Mouse (Mus musculus): ENCODE data around the gene Tab3. TPM values are rescaled to one million over a fixed set of nuclear protein-coding genes. Genes with fewer than 3 reads are reported as not detected.

Tab3 gene
- polyA plus RNA-seq, 1 experiment from 2014 or later = 3.3 TPM

- H3K4me3 ChIP-seq = no peak overlapping the region
- H3K4me1 ChIP-seq = no peaks in the 10 kb centered on the region
- WGBS = 59% methylated on average over 1 of the region's 1 CpGs
- H3K27me3 ChIP-seq (replicated peaks; ENCODE audit: low read depth, poor library complexity, severe bottlenecking) = no peaks in the 10 kb centered on the region
- no peak overlapping the region for H3K27ac ChIP-seq (replicated peaks)
- DNase-seq (ENCODE audit: low spot score) = no peak
- no peaks in the 10 kb centered on the region for H3K36me3 ChIP-seq (replicated peaks)
- H3K9me3 ChIP-seq = no peaks in the 10 kb centered on the region
These were observed 108.3 kb downstream of the Tab3 start for GRCm38 (mm10) chrX:85682125-85682524.

- Histone ChIP-seq H3K4me3 (no peak overlapping the region), H3K36me3 (replicated peaks) (no peaks in the 10 kb centered on the region), H3K4me1 (no peaks in the 10 kb centered on the region), H3K27me3 (replicated peaks; ENCODE audit: low read depth, poor library complexity, severe bottlenecking) (no peaks in the 10 kb centered on the region), H3K9me3 (no peaks in the 10 kb centered on the region), H3K27ac (replicated peaks) (no peak overlapping the region)
- no peak for DNase-seq (ENCODE audit: low spot score)
- WGBS = 62% methylated on average over 2 of the region's 2 CpGs
These were observed 109.9 kb downstream of the Tab3 start for GRCm38 (mm10) chrX:85683723-85684122.

Small RNA genes lying within 50 kb of the gene (microRNA-seq; reads per million reads assigned to microRNA genes)
- not detected for gene Gm44378

Other genes starting within 250 kb of the Tab3 start
- gene Gk, start 202.8 kb downstream of the Tab3 start, polyA plus RNA-seq (2016; fragmentation: Nextera tagmentation; extraction: Ambion mirVana) = 6.7 and 7.2 TPM in 2 replicates

Measured in embryonic facial prominence, embryonic 10.5 days (tissue).